Mouse (Mus musculus) hindbrain, postnatal 0 days (tissue): ENCODE results near the gene Uqcc2. TPM values are rescaled to one million over a fixed set of nuclear protein-coding genes. Genes with fewer than 3 reads are reported as not detected.

Source experiments
- ATAC-seq: fragments of 200-750 bp; cut with Nextera tagmentation; 2 replicates; pipeline ENCODE4 v1.8.0; 2017; ENCODE audit warnings: mild to moderate bottlenecking, moderate TSS enrichment, moderate library complexity
- DNase-seq: peaks from one replicate; pipeline ENCODE4 v3.0.0-alpha.2; 2015; ENCODE audit warnings: low spot score
- H3K27ac ChIP-seq: fragments of 300-500 bp; sonication (generic); 2 replicates; pipeline ENCODE4 v1.5.1; 2014; ENCODE audit warnings: mild to moderate bottlenecking
- H3K27me3 ChIP-seq: fragments of 300-500 bp; sonication (generic); 2 replicates; pipeline ENCODE4 v1.6.1; 2014; ENCODE audit warnings: low read length, mixed read lengths; ENCODE audit not compliant: insufficient read depth
- H3K36me3 ChIP-seq: fragments of 300-500 bp; sonication (generic); 2 replicates; pipeline ENCODE4 v1.6.1; 2014; ENCODE audit warnings: low read length, mixed read lengths; ENCODE audit not compliant: insufficient read depth
- H3K4me1 ChIP-seq: fragments of 300-500 bp; sonication (generic); 2 replicates; pipeline ENCODE4 v1.6.1; 2014; ENCODE audit warnings: antibody characterized with exemption, low read length, mixed read lengths; ENCODE audit not compliant: insufficient read depth
- H3K4me2 ChIP-seq: fragments of 300-500 bp; sonication (generic); 2 replicates; pipeline ENCODE4 v1.6.1; 2014; ENCODE audit warnings: low read depth, mild to moderate bottlenecking, low read length, moderate library complexity, mixed read lengths
- H3K4me3 ChIP-seq: fragments of 300-500 bp; sonication (generic); 2 replicates; pipeline ENCODE4 v1.5.1; 2014; ENCODE audit warnings: low read length
- H3K9ac ChIP-seq: fragments of 300-500 bp; sonication (generic); replicated peaks from 2 replicates; pipeline ENCODE4 v1.6.1; 2014; ENCODE audit warnings: mild to moderate bottlenecking, low read length, moderate library complexity, mixed read lengths
- H3K9me3 ChIP-seq: fragments of 300-500 bp; sonication (generic); 2 replicates; pipeline ENCODE4 v1.6.1; 2016; ENCODE audit warnings: low read length, mixed read lengths
- CTCF ChIP-seq: IDR thresholded peaks from 2 replicates; pipeline ENCODE4 v1.5.1; 2016; ENCODE audit warnings: antibody characterized with exemption, control low read depth, low read depth
- WGBS: fragments of 180-500 bp; shearing (Covaris S2); extraction: QIAGEN DNeasy Blood & Tissue Kit; methylation state at CpG from one replicate; pipeline ENCODE4 v1.1.7; 2014; 5-methylcytosine and 5-hydroxymethylcytosine counted together
- polyA plus RNA-seq: library from polyadenylated mRNA; unstranded; fragments of >200 nt; fragmentation: Nextera tagmentation; extraction: Ambion mirVana; gene quantifications from 2 replicates; pipeline ENCODE4 v1.2.1, GENCODE M21; 2015
- total RNA-seq: library from RNA; depleted of rRNA; stranded (reverse); fragments of >200 nt; gene quantifications from 2 replicates; pipeline ENCODE4 v1.2.3, GENCODE M21; 2014

Gene Uqcc2
- total and polyA plus RNA-seq, 2 experiments from 2014 or later = 283 to 445 TPM

GRCm38 (mm10) chr17:27121266-27121665 is 12.4 kb downstream of the Uqcc2 start:
- H3K4me3 ChIP-seq = no peak overlapping the region
- H3K36me3 ChIP-seq = peaks cover 8% of the 10 kb centered on the region; the same call in 1 of the 2 replicates
- 0 out of 2 replicates have a peak overlapping the region, but pooled peaks have one; percentile 17 for H3K9ac ChIP-seq
- no peaks in the 10 kb centered on the region for H3K9me3 ChIP-seq
- peak; percentile 38 for DNase-seq
- TF ChIP-seq CTCF = peak; percentile 21
- H3K4me2 ChIP-seq = peak overlapping the region; percentile 28; the same call in 1 of the 2 replicates
- no peaks in the 10 kb centered on the region for H3K27me3 ChIP-seq
- peaks cover 12% of the 10 kb centered on the region for H3K4me1 ChIP-seq
- WGBS = 24% methylated on average over 14 of the region's 14 CpGs
- ATAC-seq = no peak
- H3K27ac ChIP-seq = peak overlapping the region; percentile 56; the same call in 1 of the 2 replicates

GRCm38 (mm10) chr17:27120561-27121024 is 13.1 kb downstream of the Uqcc2 start:
- Histone ChIP-seq H3K9me3 (no peaks in the 10 kb centered on the region), H3K27ac (peak overlapping the region; percentile 56; the same call in 1 of the 2 replicates), H3K4me3 (no peak overlapping the region), H3K4me2 (peak overlapping the region; percentile 28; the same call in 1 of the 2 replicates), H3K4me1 (peaks cover 12% of the 10 kb centered on the region), H3K27me3 (no peaks in the 10 kb centered on the region), H3K36me3 (peaks cover 8% of the 10 kb centered on the region; the same call in 1 of the 2 replicates), H3K9ac (0 out of 2 replicates have a peak overlapping the region, but pooled peaks have one; percentile 17)
- TF ChIP-seq CTCF = peak; percentile 89
- ATAC-seq (peak; percentile 71), DNase-seq (peak; percentile 85)
- 8% methylated on average over 18 of the region's 18 CpGs for WGBS

- Histone ChIP-seq H3K4me2 (no peak overlapping the region), H3K4me3 (no peak overlapping the region), H3K27me3 (no peaks in the 10 kb centered on the region), H3K36me3 (peaks cover 8% of the 10 kb centered on the region; the same call in 1 of the 2 replicates), H3K4me1 (peaks cover 12% of the 10 kb centered on the region), H3K27ac (peak overlapping the region; percentile 56; the same call in 1 of the 2 replicates), H3K9me3 (no peaks in the 10 kb centered on the region), H3K9ac (no peak overlapping the region)
- ATAC-seq (no peak), DNase-seq (no peak)
- TF ChIP-seq CTCF = no peak
- 60% methylated on average over 8 of the region's 8 CpGs for whole genome bisulfite sequencing
Measured at GRCm38 (mm10) chr17:27119954-27120353, 13.8 kb downstream of the Uqcc2 start.

- DNase-seq = no peak
Measured at GRCm38 (mm10) chr17:27119540-27119895, 14.2 kb downstream of the Uqcc2 start.

GRCm38 (mm10) chr17:27118676-27119539 is 14.8 kb downstream of the Uqcc2 start:
- peak; percentile 32 for TF ChIP-seq CTCF
- no peak overlapping the region for H3K4me2 ChIP-seq
- no peak overlapping the region for H3K9ac ChIP-seq
- DNase-seq (peak; percentile 27), ATAC-seq (peak; percentile 21; the same call in 1 of the 2 replicates)
- 79% methylated on average over 25 of the region's 25 CpGs for WGBS
- peaks cover 8% of the 10 kb centered on the region; the same call in 1 of the 2 replicates for H3K36me3 ChIP-seq
- peaks cover 12% of the 10 kb centered on the region for H3K4me1 ChIP-seq
- no peaks in the 10 kb centered on the region for H3K27me3 ChIP-seq
- H3K27ac ChIP-seq = no peak overlapping the region
- H3K4me3 ChIP-seq = no peak overlapping the region
- H3K9me3 ChIP-seq = no peaks in the 10 kb centered on the region

More at GRCm38 (mm10) chr17:27119540-27119895, 14.2 kb downstream of the Uqcc2 start:
- ATAC-seq = no peak
- Histone ChIP-seq H3K9me3 (no peaks in the 10 kb centered on the region), H3K36me3 (peaks cover 8% of the 10 kb centered on the region; the same call in 1 of the 2 replicates), H3K4me2 (no peak overlapping the region), H3K27ac (no peak overlapping the region), H3K4me3 (no peak overlapping the region), H3K4me1 (peaks cover 12% of the 10 kb centered on the region), H3K9ac (no peak overlapping the region), H3K27me3 (no peaks in the 10 kb centered on the region)
- 78% methylated on average over 4 of the region's 4 CpGs for WGBS
- no peak for TF ChIP-seq CTCF

GRCm38 (mm10) chr17:27110072-27110471 is 23.6 kb downstream of the Uqcc2 start:
- TF ChIP-seq CTCF = no peak
- H3K27ac ChIP-seq = no peak overlapping the region
- WGBS = 83% methylated on average over 7 of the region's 7 CpGs
- H3K4me3 ChIP-seq = no peak overlapping the region
- no peak overlapping the region for H3K9ac ChIP-seq
- no peak overlapping the region for H3K4me2 ChIP-seq
- no peaks in the 10 kb centered on the region for H3K4me1 ChIP-seq
- no peak for ATAC-seq
- no peaks in the 10 kb centered on the region for H3K27me3 ChIP-seq
- no peak for DNase-seq
- no peaks in the 10 kb centered on the region for H3K36me3 ChIP-seq
- no peaks in the 10 kb centered on the region for H3K9me3 ChIP-seq
